Mouse (Mus musculus) liver, embryonic 14.5 days (tissue): ENCODE measurements around the gene Slc13a4.

Experiments used
- CTCF ChIP-seq: IDR thresholded peaks from 2 replicates; pipeline ENCODE4 v1.5.1; 2016; ENCODE audit warnings: antibody characterized with exemption, low read depth, control low read depth
- EP300 ChIP-seq: IDR thresholded peaks from 2 replicates; pipeline ENCODE4 v1.6.1; 2016; ENCODE audit warnings: antibody characterized with exemption, low read depth

GRCm38 (mm10) chr6:35337836-35338235, 29.9 kb upstream of the Slc13a4 start:
- TF ChIP-seq EP300 (no peak), CTCF (no peak)
